Mouse (Mus musculus): ENCODE results near the gene Cnot4.

GRCm38 (mm10) chr6:34988081-34988761 lies 145.3 kb downstream of the Cnot4 start, which contains the start of gene Slc23a4:
- TF ChIP-seq CHD2 (IDR thresholded peaks at IDR 0.05; ENCODE audit: low read depth, low read length) (no peak), HCFC1 (IDR thresholded peaks at IDR 0.05; ENCODE audit: borderline replicate concordance, insufficient read depth, low read length) (no peak), MAFK (IDR thresholded peaks at IDR 0.05; ENCODE audit: insufficient read depth, low read depth, low read length) (no peak), ZC3H11A (IDR thresholded peaks at IDR 0.05; ENCODE audit: borderline replicate concordance, low read depth, low read length) (no peak), ZNF384 (IDR thresholded peaks at IDR 0.05; ENCODE audit: low read depth, low read length) (no peak)
